Mouse (Mus musculus): ENCODE measurements around the gene 4933411K16Rik. TPM values are rescaled to one million over a fixed set of nuclear protein-coding genes. Genes with fewer than 3 reads are reported as not detected.

Gene 4933411K16Rik
- total and polyA plus RNA-seq, 3 experiments: 0.10 TPM; not detected in 2

- Histone ChIP-seq H3K27me3 (ENCODE audit: control insufficient read depth in 1 of 2, insufficient read depth in 2 of 2, low read length in 2 of 2) (peaks cover 4 to 5% of the 10 kb centered on the region in 2 experiments; a peak in 3 of 4 replicates), H3K4me1 (ENCODE audit: control insufficient read depth in 1 of 2, insufficient read depth in 2 of 2, low read length in 2 of 2) (peaks cover 0 to 7% of the 10 kb centered on the region in 2 experiments; a peak in 3 of 4 replicates), H3K79me2 (ENCODE audit: control insufficient read depth, insufficient read depth, low read length, poor library complexity) (no peaks in the 10 kb centered on the region), H3K4me3 (ENCODE audit: control insufficient read depth in 1 of 2, insufficient read depth in 1 of 2, low read depth in 2 of 2, low read length in 2 of 2) (no peak within 1 kb of the TSS; a peak in 1 of 4 replicates), H3K9me3 (replicated peaks; ENCODE audit: insufficient read depth, low read length) (no peaks in the 10 kb centered on the region), H3K27ac (ENCODE audit: control insufficient read depth, low read depth, low read length) (no peak within 1 kb of the TSS), H3K36me3 (ENCODE audit: control insufficient read depth in 1 of 2, insufficient read depth in 2 of 2, low read length in 2 of 2) (no peaks in the 10 kb centered on the region), H3K9ac (ENCODE audit: control insufficient read depth, low read depth, low read length, poor library complexity, severe bottlenecking) (0 out of 2 replicates have a peak within 1 kb of the TSS, but pooled peaks have one; percentile 1)
- peak; percentile 81 for DNase-seq (ENCODE audit: low read depth, low spot score)
- TF ChIP-seq SIN3A (IDR thresholded peaks at IDR 0.05; ENCODE audit: low read length) (no peak), SMC3 (IDR thresholded peaks at IDR 0.05; ENCODE audit: low read depth, low read length) (peak; percentile 96), MYC (IDR thresholded peaks at IDR 0.05; ENCODE audit: low read depth, low read length) (0 out of 2 replicates have a peak, but pooled peaks have one; percentile 31), ZNF384 (IDR thresholded peaks at IDR 0.05; ENCODE audit: low read depth, low read length) (0 out of 2 replicates have a peak, but pooled peaks have one; percentile 35), GABPA (IDR thresholded peaks at IDR 0.05; ENCODE audit: low read depth, low read length) (no peak), CTCF (IDR thresholded peaks at IDR 0.05 in 2 of 3, conservative IDR thresholded peaks at IDR 0.05 in 1 of 3; ENCODE audit: control insufficient read depth in 1 of 3, insufficient read depth in 1 of 3, low read depth in 2 of 3, low read length in 3 of 3, poor library complexity in 1 of 3, severe bottlenecking in 1 of 3) (peak; percentile 88 to 95 (median 88)), POLR2A (IDR thresholded peaks at IDR 0.05; ENCODE audit: control insufficient read depth in 1 of 2, insufficient read depth in 1 of 2, low read depth in 1 of 2, low read length in 2 of 2, poor library complexity in 1 of 2) (no peak), JUND (IDR thresholded peaks at IDR 0.05; ENCODE audit: low read depth, low read length) (no peak), POLR2AphosphoS2 (IDR thresholded peaks at IDR 0.05; ENCODE audit: low read length) (no peak), ZMIZ1 (IDR thresholded peaks at IDR 0.05; ENCODE audit: low read depth, low read length) (no peak), NELFE (IDR thresholded peaks at IDR 0.05; ENCODE audit: low read depth, low read length) (no peak), ZC3H11A (IDR thresholded peaks at IDR 0.05; ENCODE audit: low read depth, low read length) (peak; percentile 78), CHD2 (IDR thresholded peaks at IDR 0.05; ENCODE audit: low read length) (no peak), E2F4 (IDR thresholded peaks at IDR 0.05; ENCODE audit: borderline replicate concordance, low read depth, low read length) (no peak), ZKSCAN1 (IDR thresholded peaks at IDR 0.05; ENCODE audit: low read depth, low read length) (no peak), RAD21 (IDR thresholded peaks at IDR 0.05; ENCODE audit: low read depth, low read length) (peak; percentile 68), TBP (IDR thresholded peaks at IDR 0.05; ENCODE audit: low read depth, low read length) (no peak)
These were observed 16.4 kb upstream of the 4933411K16Rik start, which contains the start of gene Ankrd2 for GRCm38 (mm10) chr19:42035456-42036248. Gene Ankrd2 (plus strand): TSS chr19:42036000.

- H3K27ac ChIP-seq (ENCODE audit: control insufficient read depth, low read depth, low read length): no peak overlapping the region
- no peak for TF ChIP-seq ZMIZ1 (IDR thresholded peaks at IDR 0.05; ENCODE audit: low read depth, low read length)
- no peak for TF ChIP-seq CHD2 (IDR thresholded peaks at IDR 0.05; ENCODE audit: low read length)
- TF ChIP-seq JUND (IDR thresholded peaks at IDR 0.05; ENCODE audit: low read depth, low read length): no peak
- no peak for TF ChIP-seq TCF12 (IDR thresholded peaks at IDR 0.05; ENCODE audit: low read depth, low read length)
- no peak for TF ChIP-seq BHLHE40 (IDR thresholded peaks at IDR 0.05; ENCODE audit: borderline replicate concordance, low read depth, low read length)
- no peak for TF ChIP-seq MAX (IDR thresholded peaks at IDR 0.05; ENCODE audit: low read length)
- no peak for TF ChIP-seq RCOR1 (IDR thresholded peaks at IDR 0.05; ENCODE audit: low read depth, low read length)
- no peak for TF ChIP-seq MYB (IDR thresholded peaks at IDR 0.05; ENCODE audit: low read depth, low read length)
- no peak for TF ChIP-seq ETS1 (IDR thresholded peaks at IDR 0.05; ENCODE audit: low read depth, low read length)
- TF ChIP-seq POLR2AphosphoS5 (IDR thresholded peaks at IDR 0.05; ENCODE audit: borderline replicate concordance, low read depth, low read length): no peak
- TF ChIP-seq USF2 (IDR thresholded peaks at IDR 0.05; ENCODE audit: borderline replicate concordance in 1 of 2, insufficient read depth in 1 of 2, low read depth in 1 of 2, low read length in 2 of 2): no peak
- no peak for TF ChIP-seq EP300 (IDR thresholded peaks at IDR 0.05; ENCODE audit: low read depth in 1 of 2, low read length in 2 of 2)
- TF ChIP-seq KAT2A (conservative IDR thresholded peaks at IDR 0.05; ENCODE audit: low read depth, low read length): no peak
- TF ChIP-seq NRF1 (IDR thresholded peaks at IDR 0.05; ENCODE audit: insufficient read depth, low read depth, low read length, poor library complexity, severe bottlenecking): no peak
- no peak for TF ChIP-seq USF1 (IDR thresholded peaks at IDR 0.05; ENCODE audit: low read depth, low read length)
- H3K9ac ChIP-seq (ENCODE audit: control insufficient read depth, low read depth, low read length, poor library complexity, severe bottlenecking): no peak overlapping the region
- peaks cover 4 to 5% of the 10 kb centered on the region in 2 experiments; a peak in 3 of 4 replicates for H3K27me3 ChIP-seq (ENCODE audit: control insufficient read depth in 1 of 2, insufficient read depth in 2 of 2, low read length in 2 of 2)
- no peak for DNase-seq (ENCODE audit: low read depth, low spot score)
- no peaks in the 10 kb centered on the region for H3K9me3 ChIP-seq (replicated peaks; ENCODE audit: insufficient read depth, low read length)
- H3K79me2 ChIP-seq (ENCODE audit: control insufficient read depth, insufficient read depth, low read length, poor library complexity): no peaks in the 10 kb centered on the region
- H3K4me3 ChIP-seq (ENCODE audit: control insufficient read depth in 1 of 2, insufficient read depth in 1 of 2, low read depth in 2 of 2, low read length in 2 of 2): no peak overlapping the region
- H3K36me3 ChIP-seq (ENCODE audit: control insufficient read depth in 1 of 2, insufficient read depth in 2 of 2, low read length in 2 of 2): no peaks in the 10 kb centered on the region
- peaks cover 0 to 7% of the 10 kb centered on the region in 2 experiments; a peak in 3 of 4 replicates for H3K4me1 ChIP-seq (ENCODE audit: control insufficient read depth in 1 of 2, insufficient read depth in 2 of 2, low read length in 2 of 2)
These were observed 15.7 kb upstream of the 4933411K16Rik start for GRCm38 (mm10) chr19:42036357-42036756.

Measured in MEL (cell line).